Mouse (Mus musculus): ENCODE measurements around the gene Arl15.

Arl15 gene

DNA sequence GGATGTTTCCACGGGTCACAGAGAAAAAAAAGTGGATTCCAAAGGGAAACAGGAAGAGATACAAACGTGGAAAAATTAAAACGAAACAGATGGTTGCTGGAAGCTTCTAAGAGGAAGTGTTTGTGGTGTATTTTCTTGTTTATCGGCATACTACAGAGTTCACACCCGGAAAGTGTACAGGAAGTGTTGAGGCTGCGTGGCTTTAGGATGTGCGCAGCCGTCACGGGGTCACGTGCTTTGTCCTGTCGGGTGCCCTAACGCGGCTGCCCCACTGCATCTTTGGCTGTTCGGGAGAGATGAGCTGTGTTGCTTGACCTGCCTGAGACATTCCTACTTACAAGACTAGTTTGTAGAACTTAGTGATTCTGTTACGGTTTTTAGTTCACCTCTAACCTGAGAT, 76.1 kb downstream of the Arl15 start:
- CTCF ChIA-PET = no interaction called here

DNA sequence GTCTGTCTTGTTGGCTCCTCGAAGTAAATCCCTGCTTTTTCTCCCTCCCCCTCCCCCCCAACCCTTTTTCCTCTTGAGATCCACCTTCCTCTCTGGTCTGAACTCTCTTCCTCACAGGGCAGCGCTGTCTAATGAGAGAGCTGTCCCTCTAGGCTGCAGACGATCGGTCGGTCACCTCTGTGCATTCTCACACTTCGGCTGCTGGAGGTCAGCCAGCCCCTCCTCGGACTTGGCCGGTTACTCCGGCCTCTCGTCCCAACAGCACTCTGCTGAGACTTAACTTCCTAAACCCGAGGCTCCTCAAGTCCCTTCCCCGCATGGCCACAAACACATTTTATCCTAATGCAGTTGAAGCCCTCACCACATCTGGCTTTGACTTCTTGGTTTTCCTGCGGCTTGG, 77.5 kb downstream of the Arl15 start:
- CTCF ChIA-PET = no interaction called here

DNA sequence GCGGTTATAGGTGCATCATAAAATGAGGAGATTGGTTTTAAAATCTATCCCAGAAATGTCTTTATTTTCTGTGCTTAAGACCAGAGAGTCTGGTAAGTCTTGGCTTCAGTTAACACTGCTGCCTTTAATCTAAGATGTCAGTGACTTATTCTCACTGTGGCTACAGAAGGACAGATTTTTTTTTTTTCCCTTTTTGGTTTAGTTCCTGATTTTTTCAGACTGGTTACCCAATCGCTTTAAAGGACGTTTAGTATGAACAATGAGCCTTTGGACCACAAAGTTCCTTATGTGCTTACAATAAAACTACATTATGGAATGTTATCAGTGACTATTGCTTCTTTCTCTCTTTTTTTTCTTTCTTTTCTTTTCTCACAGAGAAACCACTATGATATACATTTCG, 81.4 kb downstream of the Arl15 start:
- CTCF ChIA-PET = interaction anchor here (0.6 kb wide), 1 partner anchor 270 kb away, joined by 3 read pairs; no protein-coding TSS in a partner anchor

DNA sequence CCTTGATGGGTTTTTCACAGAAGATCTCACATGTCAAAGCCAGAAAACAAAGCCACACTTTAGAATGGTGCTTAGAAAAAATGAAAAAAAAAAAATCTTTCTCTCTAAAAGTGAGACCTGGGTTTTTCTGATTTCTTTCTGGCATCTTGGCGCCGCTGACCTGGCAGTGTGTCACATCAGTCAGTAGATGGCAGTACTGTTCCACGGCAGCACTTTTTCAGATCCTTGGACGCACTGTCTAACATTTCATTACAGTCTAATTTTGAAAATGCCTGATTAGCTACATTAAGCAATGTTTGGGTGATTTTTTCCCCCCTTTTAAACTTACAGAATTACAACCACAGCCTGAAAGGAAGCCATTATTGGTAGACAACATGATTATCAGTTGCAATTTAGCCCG, 83.1 kb downstream of the Arl15 start:
- CTCF ChIA-PET = interaction anchor here (0.8 kb wide), 1 partner anchor 405 kb away, joined by 16 read pairs; no protein-coding TSS in a partner anchor

DNA sequence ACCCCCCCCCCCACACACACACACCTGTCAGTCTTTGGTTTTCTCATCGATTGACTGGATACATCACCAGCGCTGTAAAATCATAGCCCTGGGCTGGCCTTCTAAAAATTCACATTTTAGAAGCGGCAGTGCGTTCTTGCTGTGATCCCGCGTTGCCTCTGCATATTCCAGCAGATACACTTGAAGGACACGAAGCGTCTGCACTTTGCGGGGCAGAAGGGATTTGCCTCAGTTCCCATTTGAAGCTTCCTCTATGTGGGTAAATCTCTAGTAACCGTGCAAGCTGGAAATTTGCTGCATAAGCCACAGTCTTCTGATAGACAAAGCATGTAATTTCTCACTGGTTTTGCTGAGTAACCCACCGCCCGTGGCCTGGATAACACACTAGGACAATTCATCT, 84.3 kb downstream of the Arl15 start:
- CTCF ChIA-PET = no interaction called here

DNA sequence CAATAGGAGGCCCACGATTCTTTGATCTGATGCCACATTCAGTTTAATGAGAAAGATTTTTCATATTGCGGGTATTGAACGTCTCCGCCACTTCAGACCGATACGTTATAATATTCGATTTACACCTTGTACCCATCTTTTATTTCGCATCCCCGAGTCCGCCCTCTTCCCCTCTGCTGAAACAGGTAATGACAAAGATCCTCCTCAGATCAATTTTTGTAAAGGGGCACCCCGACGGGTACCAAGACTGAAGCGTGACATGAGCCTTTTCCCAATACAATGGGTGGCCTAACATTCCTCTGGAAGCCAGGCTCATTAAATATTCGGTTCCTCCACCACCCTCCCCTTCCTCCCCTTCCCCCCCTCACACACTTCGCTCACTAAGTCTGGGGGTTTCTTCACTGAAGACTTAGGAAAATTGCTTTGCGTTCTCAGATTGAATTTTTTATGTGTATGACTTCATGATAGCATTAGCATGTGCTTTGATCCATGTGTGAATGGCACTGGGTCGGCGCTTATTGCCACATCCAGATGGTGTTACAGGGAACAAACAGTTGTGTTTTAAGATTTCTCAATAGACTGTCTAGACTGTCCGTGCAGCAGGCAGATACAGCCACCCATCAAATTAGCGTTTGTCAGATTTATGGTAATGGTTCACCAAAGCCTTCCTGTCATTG, 85.5 kb downstream of the Arl15 start:
- CTCF ChIA-PET = no interaction called here

DNA sequence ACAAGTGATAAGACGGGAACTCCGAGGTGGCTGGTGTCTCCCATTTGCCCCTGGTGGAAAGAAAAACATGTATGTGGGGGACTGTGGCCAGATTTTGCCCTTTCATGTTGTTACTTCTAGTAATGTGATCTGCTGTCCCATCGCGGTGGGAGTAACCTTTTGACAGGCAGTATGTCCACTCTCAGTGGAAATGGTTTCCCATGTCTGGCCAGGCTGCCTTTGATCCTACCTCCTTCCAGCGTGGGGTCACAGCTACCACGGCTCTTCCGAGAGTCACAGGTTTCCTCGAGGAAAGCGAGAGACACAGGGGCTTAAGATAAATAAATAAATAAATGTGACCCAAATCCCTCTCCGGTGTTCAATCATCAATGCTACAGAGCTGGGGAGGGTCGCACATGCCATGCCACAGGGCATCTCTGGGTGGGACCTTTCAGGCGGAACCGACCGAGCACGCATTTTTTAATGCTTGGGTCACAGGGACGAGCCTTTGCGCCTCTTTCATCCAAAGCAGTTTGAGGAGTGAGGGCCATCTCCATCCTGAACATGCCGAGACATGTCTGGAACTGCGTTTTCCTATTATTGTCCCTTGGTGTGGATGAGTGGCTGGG, 86.4 kb downstream of the Arl15 start:
- CTCF ChIA-PET = no interaction called here

DNA sequence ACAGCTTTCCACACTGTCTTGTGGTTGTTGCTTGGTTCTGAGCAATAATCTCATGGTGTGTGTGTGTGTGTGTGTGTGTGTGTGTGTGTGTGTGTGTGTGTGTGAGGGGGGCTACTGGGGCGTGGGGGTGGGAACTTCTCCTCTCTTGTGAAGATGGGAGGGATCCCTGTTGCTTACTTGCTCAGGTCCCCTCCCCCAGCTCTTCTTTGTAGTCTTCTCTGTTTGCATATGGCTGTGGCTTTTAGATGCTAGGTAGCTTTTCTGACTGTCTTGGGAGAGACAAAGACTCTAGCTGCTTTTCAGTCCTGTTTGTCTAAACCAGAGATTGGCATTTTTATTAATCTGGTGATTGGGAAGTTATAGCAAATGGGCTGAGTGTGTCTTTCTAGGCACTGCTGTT, 88.7 kb downstream of the Arl15 start:
- CTCF ChIA-PET = no interaction called here

DNA sequence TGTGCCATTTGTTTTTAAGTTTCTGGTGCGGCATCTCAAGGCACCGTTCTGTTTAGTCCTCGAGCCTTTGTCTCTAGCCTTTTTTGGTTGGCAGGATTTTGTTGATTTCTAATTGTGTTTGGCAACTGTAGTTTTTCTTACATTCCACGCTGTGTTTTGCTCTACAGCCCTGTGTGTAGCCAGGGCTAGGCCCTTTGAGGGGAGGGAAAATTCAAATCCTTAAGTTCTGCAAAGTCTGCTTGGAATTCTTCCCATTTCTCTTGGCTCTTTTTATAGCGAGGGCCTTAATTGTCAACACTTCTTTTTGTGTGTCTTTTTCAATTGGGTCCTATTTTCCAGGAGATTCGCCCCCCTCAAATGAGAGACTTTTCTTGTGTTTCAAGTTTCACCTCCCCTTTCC, 92.8 kb downstream of the Arl15 start:
- CTCF ChIA-PET = no interaction called here

DNA sequence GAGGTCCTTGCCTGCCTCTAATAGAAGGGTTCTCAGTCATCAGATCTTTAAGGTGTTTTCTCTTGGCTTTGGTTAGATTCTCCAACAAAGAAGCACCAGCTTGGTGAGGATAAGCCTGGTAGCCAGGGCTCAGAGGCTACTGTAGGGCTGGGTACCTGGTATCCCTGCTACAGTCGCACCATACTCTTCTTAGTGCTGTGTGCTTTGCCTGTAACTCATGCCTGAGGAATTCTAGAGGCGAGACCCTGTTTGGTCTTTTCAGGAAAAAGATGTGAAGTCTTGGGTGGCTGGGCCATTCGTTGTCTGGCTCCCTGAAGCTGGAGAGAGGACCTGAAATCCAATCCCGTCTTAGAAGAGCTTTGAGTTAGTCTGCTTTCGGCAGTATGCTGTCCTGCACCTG, 93.8 kb downstream of the Arl15 start:
- CTCF ChIA-PET = no interaction called here

DNA sequence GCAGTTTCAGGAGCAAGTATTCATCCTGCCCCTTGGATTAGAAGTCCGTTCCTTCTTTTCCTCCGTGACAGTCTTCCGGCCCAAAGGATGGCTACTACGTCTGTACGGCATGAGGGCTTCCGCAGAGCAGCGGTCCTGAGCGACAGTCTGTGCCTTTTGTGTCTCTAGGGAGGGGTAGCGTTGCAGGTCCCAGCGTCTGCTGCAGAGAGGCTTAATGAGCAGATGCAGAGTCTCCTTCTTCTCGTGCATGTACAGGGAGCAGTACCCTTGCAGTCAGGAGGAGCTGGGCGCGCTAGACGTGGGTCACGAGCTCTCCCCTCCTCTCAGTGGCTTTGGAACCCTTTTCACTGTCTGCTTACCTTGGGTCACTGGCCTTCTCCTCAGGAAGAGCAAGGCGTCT, 94.4 kb downstream of the Arl15 start:
- CTCF ChIA-PET = no interaction called here

DNA sequence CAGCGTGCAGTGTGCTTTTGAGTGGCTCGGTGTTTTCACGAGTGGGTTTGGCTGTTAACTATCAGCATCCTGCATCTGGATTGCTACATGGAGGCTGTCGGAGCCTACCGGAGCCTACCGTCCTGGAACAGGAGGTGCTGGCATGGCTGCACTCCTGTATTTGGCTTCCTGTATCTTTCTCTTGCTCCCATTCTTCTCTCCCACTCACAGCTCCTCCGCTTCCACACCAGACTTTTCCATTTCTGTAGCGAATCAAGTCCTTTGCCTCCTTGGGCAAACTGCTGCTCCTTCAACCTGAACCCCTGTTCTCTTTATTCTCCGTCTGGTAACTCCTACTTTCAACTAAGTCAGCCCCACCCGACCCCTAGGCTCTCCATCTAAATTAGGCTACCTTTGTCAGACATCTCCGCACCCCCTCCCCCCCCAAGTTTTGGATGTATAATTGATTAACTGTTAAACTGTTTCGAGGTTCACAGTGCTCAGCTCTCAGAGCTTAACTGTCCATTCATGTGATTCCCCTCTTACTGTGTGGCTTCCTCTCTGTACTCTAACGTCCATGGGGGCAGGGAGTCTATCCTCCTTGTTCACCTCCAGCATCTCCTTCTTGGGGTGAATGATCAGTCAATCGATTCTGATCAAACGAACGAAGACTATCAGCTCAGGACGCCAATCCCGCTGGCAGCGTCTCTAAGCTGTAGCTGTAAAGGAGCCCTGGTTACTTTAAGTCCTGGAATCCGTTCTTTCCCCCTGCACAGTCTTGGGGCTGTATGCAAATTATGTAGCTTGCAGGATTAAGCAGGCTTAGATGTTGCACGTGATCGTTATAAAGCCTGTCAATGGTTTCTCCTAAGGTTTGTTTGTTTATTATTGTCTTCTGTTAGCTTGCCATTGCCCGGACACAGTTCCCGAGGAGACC, 95.1 kb downstream of the Arl15 start:
- CTCF ChIA-PET = interaction anchor here (0.6 kb wide), 1 partner anchor 42 kb away, joined by 8 read pairs; no protein-coding TSS in a partner anchor

DNA sequence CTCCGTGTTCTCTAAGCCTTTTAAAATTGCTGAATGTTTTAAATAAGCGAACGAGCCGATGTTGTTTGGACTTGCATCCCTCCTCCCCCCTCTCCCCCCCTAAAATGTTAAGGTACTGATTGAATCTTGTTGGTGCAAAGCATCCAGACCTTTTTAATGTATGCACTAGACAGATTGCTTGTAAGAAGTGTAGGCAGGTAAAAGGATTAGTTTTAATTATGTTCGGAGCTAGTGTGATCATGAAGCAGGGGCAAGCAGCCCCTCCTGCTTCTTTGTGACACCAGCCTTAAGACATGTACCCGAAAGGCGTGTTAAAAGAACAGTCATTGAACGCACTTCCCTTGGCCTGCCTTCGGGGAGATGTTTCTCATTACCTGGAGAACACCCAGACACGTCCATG, 102.4 kb downstream of the Arl15 start:
- CTCF ChIA-PET = interaction anchor here (0.6 kb wide), 1 partner anchor 642 kb away, joined by 4 read pairs; no protein-coding TSS in a partner anchor

DNA sequence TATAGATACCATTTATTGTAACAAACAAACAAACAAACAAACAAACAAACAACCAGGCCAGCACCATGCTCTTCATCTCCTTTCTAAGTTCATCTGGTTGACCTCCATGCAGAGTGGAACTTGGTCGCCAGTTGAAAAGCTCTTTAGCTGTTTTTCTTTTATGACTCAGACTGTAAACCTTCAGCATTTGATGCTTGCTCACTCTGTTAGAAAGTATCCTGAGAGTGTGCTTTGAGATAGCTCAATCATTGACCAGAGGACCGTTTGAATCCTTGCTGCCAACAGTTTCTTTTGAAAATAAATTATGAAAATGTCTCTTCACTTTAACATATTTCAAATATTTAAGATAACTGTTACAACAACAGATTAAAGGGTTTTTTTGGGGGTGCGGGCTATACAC, 103.2 kb downstream of the Arl15 start:
- CTCF ChIA-PET = no interaction called here

DNA sequence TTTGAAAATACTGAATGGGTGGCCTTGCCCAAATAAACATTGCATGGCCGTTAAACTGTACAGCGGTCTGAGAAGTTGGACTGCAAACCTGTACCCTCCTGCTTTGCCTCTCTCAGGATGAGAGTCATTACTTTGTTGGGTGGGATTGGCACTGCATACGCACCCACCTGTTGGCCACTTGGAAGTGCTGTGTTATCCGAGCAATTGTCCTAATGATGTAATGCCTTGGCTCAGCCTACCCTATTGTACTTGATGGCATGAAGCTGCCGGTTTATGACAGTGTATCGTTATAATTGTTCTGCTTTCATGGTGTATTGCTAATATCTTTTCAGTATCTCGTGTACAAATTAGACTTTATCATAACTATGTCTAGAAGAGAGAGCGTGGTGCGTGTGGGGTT, 103.6 kb downstream of the Arl15 start:
- CTCF ChIA-PET = no interaction called here

DNA sequence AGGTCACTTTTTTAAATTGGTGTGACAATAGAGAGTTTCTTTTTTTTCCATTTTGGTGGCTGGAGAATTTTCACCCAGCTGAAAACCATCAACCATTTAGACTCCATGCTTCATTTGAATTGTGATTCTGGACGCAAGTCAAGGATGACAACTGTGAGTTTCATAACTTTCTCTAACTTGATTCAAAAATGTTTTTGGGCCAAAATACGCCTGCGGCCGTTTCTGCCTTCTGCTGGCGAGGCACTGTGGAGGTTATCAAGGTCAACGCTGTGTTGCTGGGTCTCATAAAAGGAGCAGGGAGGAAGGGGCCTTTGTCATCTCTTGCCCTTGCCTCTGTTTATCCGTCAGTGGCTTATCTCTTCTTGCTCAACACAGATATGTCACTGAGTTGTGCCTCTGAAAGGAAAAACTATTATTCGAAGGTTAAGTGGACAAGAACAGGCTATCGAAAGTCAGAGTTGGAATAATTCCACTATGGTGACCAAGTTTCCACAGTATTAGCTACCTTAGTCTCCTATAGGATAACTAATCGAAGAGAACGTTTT, 106.8 kb downstream of the Arl15 start:
- CTCF ChIA-PET = no interaction called here

DNA sequence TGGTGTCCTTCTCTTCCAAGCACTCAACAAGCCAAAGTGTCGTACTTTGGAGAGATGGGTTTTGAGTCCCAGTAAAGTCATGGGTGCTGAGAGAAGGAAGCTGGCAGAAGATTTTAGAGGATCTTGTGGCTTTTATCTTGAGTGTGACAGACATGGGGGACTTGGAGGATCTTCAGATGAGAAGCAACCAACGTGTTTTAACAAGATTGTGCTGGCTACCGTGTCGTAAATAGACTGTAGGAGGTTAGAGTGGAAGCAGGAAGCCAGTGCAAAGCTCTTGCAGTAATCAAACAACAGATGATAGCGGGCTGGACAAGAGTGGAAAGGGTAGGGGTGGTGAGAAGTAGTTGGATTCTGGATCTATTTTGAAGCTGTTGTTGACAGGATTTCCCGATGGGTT, 109.0 kb downstream of the Arl15 start:
- CTCF ChIA-PET = no interaction called here

DNA sequence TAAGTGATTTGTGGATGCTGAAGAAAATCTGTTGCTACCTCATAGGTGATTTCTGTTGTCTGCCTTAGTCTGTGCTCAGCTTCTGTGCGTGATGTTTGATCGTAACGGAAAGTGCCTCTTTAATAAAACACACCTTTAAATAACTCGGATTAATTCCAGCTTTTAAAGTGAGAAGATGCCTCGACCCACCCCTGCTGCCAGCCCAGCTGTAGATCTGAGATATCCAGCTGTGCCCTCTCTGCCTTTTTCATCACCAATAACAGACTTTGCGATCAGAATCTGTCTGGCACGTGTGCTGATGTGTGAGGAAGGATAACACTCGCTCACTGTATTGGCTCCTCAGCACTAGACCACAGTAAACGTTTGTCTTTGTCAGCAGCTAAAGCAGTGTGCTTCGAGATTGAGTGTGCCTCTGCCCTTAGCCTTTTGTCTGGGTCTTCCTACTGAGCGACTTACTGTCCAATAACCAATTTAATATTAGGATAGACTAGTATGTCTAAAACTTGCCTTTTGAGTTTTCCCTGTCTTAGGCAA, 117.7 kb downstream of the Arl15 start:
- CTCF ChIA-PET = no interaction called here

DNA sequence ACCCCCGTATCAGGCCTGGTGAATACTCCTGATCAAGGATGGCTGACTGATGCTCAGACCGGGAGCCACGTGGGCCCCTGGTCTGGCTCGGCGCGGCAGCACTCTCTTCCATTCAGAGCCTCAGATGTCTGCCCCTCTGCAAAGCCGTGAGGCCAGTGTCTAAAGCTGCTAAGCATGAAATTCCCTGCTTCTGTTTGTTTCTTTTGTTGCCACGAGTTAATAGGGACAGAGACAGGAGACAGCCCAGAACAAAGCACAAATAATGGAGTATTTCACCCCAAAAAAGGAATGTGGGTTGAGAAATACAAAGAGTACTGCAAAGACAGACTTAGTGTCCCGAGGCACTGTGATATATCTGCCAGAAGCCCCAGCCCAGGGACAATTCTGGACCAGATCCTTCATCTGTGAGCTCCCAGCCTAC, 120.3 kb downstream of the Arl15 start:
- CTCF ChIA-PET = no interaction called here

DNA sequence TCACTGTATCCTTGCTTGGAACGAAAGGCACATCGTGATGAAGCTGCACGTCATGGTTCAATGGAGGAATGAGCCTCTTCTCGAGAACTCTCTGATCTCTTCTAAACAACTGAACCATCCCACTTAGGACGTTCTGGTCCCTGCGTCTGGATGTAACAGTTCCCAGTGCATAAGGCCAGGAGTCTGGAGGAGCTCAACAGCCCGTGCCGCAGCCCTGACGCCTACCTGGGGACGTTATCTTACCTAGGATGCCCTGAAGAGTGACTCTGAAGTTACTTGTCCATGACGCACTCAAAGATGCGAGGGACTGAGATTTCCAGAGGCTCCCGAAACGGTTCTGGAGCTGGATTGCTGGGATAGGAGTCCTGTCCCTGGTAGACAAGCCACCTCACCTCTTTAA, 121.4 kb downstream of the Arl15 start:
- CTCF ChIA-PET = no interaction called here

DNA sequence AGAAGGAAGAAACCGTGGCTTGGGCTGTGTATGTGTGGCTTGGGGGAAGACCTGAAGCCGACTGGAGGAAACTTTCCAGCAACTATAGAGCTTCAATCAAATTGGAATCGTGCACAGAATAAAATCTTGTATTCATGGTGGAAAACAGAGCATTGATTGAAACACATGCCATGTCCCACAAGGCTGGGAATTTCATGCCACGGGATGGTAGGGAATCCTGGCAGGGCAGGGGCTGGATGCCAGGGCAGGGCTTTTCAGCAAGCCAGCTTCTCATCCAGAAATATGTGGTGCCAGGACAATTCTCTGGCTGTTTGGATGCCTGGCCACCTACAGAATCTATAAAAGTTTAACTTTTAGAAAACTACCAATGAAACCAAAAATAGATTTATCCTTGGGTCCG, 122.5 kb downstream of the Arl15 start:
- CTCF ChIA-PET = no interaction called here

DNA sequence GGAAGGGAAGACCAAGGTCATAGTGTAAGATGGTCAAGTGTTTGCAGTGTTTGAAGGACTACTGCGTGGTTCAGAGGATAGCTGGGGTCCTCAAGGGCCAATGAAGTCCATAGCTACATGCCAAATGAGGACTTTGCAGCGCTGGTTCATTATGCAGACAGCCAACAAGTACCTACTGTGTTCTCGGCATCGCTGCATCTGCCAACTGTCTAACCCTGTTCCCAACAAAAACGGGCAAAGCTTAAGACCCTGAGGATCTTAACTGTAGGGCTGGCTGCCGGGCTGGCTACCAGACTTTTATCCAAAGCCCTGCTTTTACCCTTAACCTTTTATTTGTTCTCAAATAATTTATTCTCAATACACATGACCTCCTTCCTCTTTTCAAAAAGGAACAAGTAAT, 123.1 kb downstream of the Arl15 start:
- CTCF ChIA-PET = no interaction called here
